Comparison of ENCODE assay signal across 7 mouse cellular contexts in genomic region chr10:42501775-42502348, GRCm38 (mm10). TPM values are rescaled to one million over a fixed set of nuclear protein-coding genes. Genes with fewer than 3 reads are reported as not detected.
A peak's percentile ranks its signal among the peaks of the same experiment; 100 is the strongest.
DNase-seq lines count a peak whose midpoint lies in the region; ATAC-seq lines count a peak whose summit lies in the region.

TSS of gene Snx3 (plus strand) at chr10:42502030.

- H3K4me1 ChIP-seq in intestine, embryonic 16.5 days (ENCODE audit: control insufficient read depth, insufficient read depth, low read length), result peaks cover 7% of the 10 kb centered on the region
- H3K4me1 ChIP-seq in midbrain, embryonic 11.5 days (ENCODE audit: control insufficient read depth, insufficient read depth, low read length), result peaks cover 4% of the 10 kb centered on the region

- DNase-seq in adrenal gland, adult 2 months, result peak; percentile 99
- DNase-seq in embryo, embryonic 11.5 days (ENCODE audit: low read depth, low spot score), result peak; percentile 96
- peak; percentile 94 to 96 for DNase-seq in gastrocnemius, postnatal 4 days (ENCODE audit: low spot score in 2 of 2)
- DNase-seq in left cerebral cortex, postnatal 36 days (ENCODE audit: low spot score in 2 of 2), result peak; percentile 97 to 98
- peak; percentile 99 for DNase-seq in midbrain, embryonic 11.5 days (ENCODE audit: low spot score, missing footprints)
- DNase-seq in skeletal muscle tissue, adult 2 months (ENCODE audit: low read depth, low spot score), result peak; percentile 98

- H3K4me3 ChIP-seq in intestine, embryonic 16.5 days (ENCODE audit: low read length), result peak within 1 kb of the TSS; percentile 99
- H3K4me3 ChIP-seq in midbrain, embryonic 11.5 days (ENCODE audit: low read depth, low read length), result peak within 1 kb of the TSS; percentile 87

- WGBS in intestine, embryonic 16.5 days, result under 1% methylated on average over 66 of the region's 68 CpGs
- WGBS in midbrain, embryonic 11.5 days, result under 1% methylated on average over 68 of the region's 68 CpGs

- H3K36me3 ChIP-seq in intestine, embryonic 16.5 days (ENCODE audit: control insufficient read depth, insufficient read depth, low read length), result no peaks in the 10 kb centered on the region
- H3K36me3 ChIP-seq in midbrain, embryonic 11.5 days (ENCODE audit: control insufficient read depth, insufficient read depth, low read length), result no peaks in the 10 kb centered on the region

- peak within 1 kb of the TSS; percentile 61 for H3K4me2 ChIP-seq in intestine, embryonic 16.5 days (ENCODE audit: low read depth, low read length)
- peak within 1 kb of the TSS; percentile 79 for H3K4me2 ChIP-seq in midbrain, embryonic 11.5 days

- H3K9ac ChIP-seq in intestine, embryonic 16.5 days (ENCODE audit: low read depth, low read length), result peak within 1 kb of the TSS; percentile 97
- peak within 1 kb of the TSS; percentile 91 for H3K9ac ChIP-seq in midbrain, embryonic 11.5 days (ENCODE audit: low read length)

- peak within 1 kb of the TSS; percentile 100 for H3K27ac ChIP-seq in intestine, embryonic 16.5 days (ENCODE audit: low read length)
- H3K27ac ChIP-seq in midbrain, embryonic 11.5 days (ENCODE audit: low read depth, low read length), result peak within 1 kb of the TSS; percentile 87

- intact Hi-C loops in left cerebral cortex, postnatal 36 days (cut with DNase I), result loop anchor here (1.0 to 10.0 kb wide), 3 partner anchors 24 to 157 kb away; partner anchors contain the start of genes Afg1l, Nr2e1 and Ostm1

- no peaks in the 10 kb centered on the region for H3K27me3 ChIP-seq in intestine, embryonic 16.5 days (replicated peaks; ENCODE audit: control insufficient read depth, insufficient read depth, low read length)
- no peaks in the 10 kb centered on the region for H3K27me3 ChIP-seq in midbrain, embryonic 11.5 days (ENCODE audit: control insufficient read depth, insufficient read depth, low read length)

- peak; percentile 98 for ATAC-seq in intestine, embryonic 16.5 days
- peak; percentile 97 for ATAC-seq in midbrain, embryonic 11.5 days (ENCODE audit: low FRiP score)

- H3K9me3 ChIP-seq in intestine, embryonic 16.5 days (ENCODE audit: control insufficient read depth, low read length), result no peaks in the 10 kb centered on the region
- no peaks in the 10 kb centered on the region for H3K9me3 ChIP-seq in midbrain, embryonic 11.5 days (ENCODE audit: control insufficient read depth, low read length)

RNA-seq across cellular contexts. Expression of gene Snx3, which starts in this region (rescaled TPM):
- 100 to 1,000 TPM; 243 to 299 TPM for total RNA-seq in adrenal gland, adult 2 months (2021)
- polyA plus RNA-seq in adrenal gland, adult 2 months (2012; rRNA removed), result 138 and 180 TPM in 2 replicates
- 100 to 1,000 TPM; 143 to 147 TPM for total RNA-seq in gastrocnemius, postnatal 4 days (2021)
- polyA plus RNA-seq in intestine, embryonic 16.5 days (2015; fragmentation: Nextera tagmentation; extraction: Ambion mirVana), result 513 and 568 TPM in 2 replicates
- 100 to 1,000 TPM; 198 to 199 TPM for total RNA-seq in left cerebral cortex, postnatal 36 days (2021)
- polyA plus RNA-seq in midbrain, embryonic 11.5 days (2014; fragmentation: Nextera tagmentation; extraction: Ambion mirVana), result 234 and 248 TPM in 2 replicates

Comparison
In these comparisons a context has a peak if more than half of its experiments do, and no peak if none do; other contexts are left out.
1. Peak in every context shown above with its lines: DNase-seq, ATAC-seq, H3K4me3 ChIP-seq and H3K27ac ChIP-seq.